8 mouse cellular contexts compared by ENCODE assay signal in the genomic region with DNA sequence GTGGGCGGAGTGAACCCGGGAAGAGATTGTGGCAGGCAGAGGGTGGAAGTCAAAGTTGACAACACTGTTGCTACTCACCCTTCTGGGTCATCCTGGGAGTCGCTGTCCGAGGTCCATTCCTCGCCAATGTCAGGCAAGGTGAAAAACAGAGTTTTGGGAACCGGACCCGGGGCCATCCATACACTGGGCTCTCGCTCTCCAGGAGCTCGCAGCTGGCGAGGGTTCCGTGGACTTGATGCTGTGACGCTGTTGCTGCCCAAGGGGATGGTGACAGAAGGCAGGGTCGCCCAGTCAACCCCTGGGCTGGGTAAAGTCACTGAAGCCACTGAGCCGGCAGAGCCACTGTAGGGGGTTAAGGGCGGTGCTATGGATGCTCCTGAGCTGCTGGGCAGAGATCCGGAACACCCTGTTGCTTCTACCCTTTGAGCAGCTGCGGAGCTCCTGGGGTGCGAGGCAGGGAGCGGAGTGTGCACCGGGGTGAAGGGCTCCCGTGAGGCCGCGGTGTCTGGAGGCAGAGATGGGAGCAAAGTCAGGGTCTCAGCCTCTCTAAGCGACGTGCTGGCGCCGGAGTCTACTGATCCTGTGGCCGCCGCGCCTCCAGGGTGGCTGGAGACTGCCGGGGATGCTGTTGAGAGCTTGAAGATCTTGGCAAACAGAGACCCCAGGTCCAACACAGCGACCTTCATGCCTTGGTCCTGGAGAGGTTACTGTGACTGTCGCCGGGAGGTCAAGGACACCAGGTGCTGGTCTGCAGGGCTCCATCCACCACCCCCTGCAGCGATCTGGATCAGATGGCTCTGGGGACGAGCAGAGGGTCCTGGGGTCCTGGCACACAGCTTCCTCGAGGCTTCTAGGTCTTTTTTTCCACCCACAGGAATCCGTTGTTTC. TPM values are rescaled to one million over a fixed set of nuclear protein-coding genes. Genes with fewer than 3 reads are reported as not detected.
A peak's percentile ranks its signal among the peaks of the same experiment; 100 is the strongest.
DNase-seq lines count a peak whose midpoint lies in the region; ATAC-seq lines count a peak whose summit lies in the region.

No protein-coding gene starts in this region.

- peaks cover 15% of the 10 kb centered on the region for H3K4me1 ChIP-seq in forebrain, embryonic 15.5 days
- H3K4me1 ChIP-seq in liver, embryonic 15.5 days (replicated peaks): no peaks in the 10 kb centered on the region

- peak overlapping the region; percentile 45 for H3K9ac ChIP-seq in forebrain, embryonic 15.5 days (replicated peaks)
- H3K9ac ChIP-seq in liver, embryonic 15.5 days: no peak overlapping the region

- ATAC-seq in forebrain, embryonic 15.5 days (replicated peaks): peak; percentile 67
- no peak for ATAC-seq in liver, embryonic 15.5 days (ENCODE audit: insufficient read depth)
- no peak for ATAC-seq in megakaryocyte, adult 5-6 weeks (ENCODE audit: poor library complexity, severe bottlenecking)

- no peak overlapping the region for H3K27ac ChIP-seq in forebrain, embryonic 15.5 days (replicated peaks)
- H3K27ac ChIP-seq in liver, embryonic 15.5 days (replicated peaks): no peak overlapping the region

- H3K27me3 ChIP-seq in forebrain, embryonic 15.5 days: no peaks in the 10 kb centered on the region
- H3K27me3 ChIP-seq in liver, embryonic 15.5 days: peaks cover 17% of the 10 kb centered on the region; the same call in 1 of the 2 replicates

- peak overlapping the region; percentile 74 for H3K4me2 ChIP-seq in forebrain, embryonic 15.5 days (replicated peaks)
- H3K4me2 ChIP-seq in liver, embryonic 15.5 days: peak overlapping the region; percentile 50

- H3K36me3 ChIP-seq in forebrain, embryonic 15.5 days: no peaks in the 10 kb centered on the region
- H3K36me3 ChIP-seq in liver, embryonic 15.5 days (replicated peaks): no peaks in the 10 kb centered on the region

- no peaks in the 10 kb centered on the region for H3K9me3 ChIP-seq in forebrain, embryonic 15.5 days
- H3K9me3 ChIP-seq in liver, embryonic 15.5 days (replicated peaks): no peaks in the 10 kb centered on the region

- H3K4me3 ChIP-seq in forebrain, embryonic 15.5 days: peak overlapping the region; percentile 39
- H3K4me3 ChIP-seq in liver, embryonic 15.5 days (replicated peaks): no peak overlapping the region

- 4% methylated on average over 38 of the region's 38 CpGs for WGBS in forebrain, embryonic 15.5 days
- WGBS in liver, embryonic 15.5 days (ENCODE audit: insufficient replicate concordance): 5% methylated on average over 38 of the region's 38 CpGs

- peak; percentile 13 to 22 for DNase-seq in cerebellum, postnatal 25 days
- no peak for DNase-seq in cerebellum, adult 9-11 months
- peak; percentile 28 for DNase-seq in ES-CJ7 (ENCODE audit: low read depth, low spot score)
- DNase-seq in thymus, postnatal 36 days: no peak
- DNase-seq in gastrocnemius, adult 8-10 months (ENCODE audit: low spot score in 2 of 2): no peak

RNA-seq across cellular contexts. Expression of a gene that starts 0.8 kb away (rescaled TPM):
- polyA plus RNA-seq in forebrain, embryonic 15.5 days (2015; fragmentation: Nextera tagmentation; extraction: Ambion mirVana): 4.5 and 5.1 TPM in 2 replicates
- polyA plus RNA-seq in liver, embryonic 15.5 days (2015; fragmentation: Nextera tagmentation; extraction: Ambion mirVana): 1.9 TPM in 2 replicates
- 1 to 10 TPM; 1.3 to 2.0 (median 1.6) TPM for total RNA-seq in gastrocnemius, adult 8-10 months (2022)
- 0.31 and 0.36 TPM in 2 replicates for total RNA-seq in megakaryocyte, adult 5-6 weeks (2015)
- total RNA-seq in megakaryocyte, adult 5-6 weeks (2017): 0.15 TPM in 1 of 2 replicates, not detected in the other

RNA-seq across cellular contexts. Expression of a gene that starts 29.6 kb away (rescaled TPM):
- 0.93 and 0.94 TPM in 2 replicates for polyA plus RNA-seq in forebrain, embryonic 15.5 days (2015; fragmentation: Nextera tagmentation; extraction: Ambion mirVana)
- polyA plus RNA-seq in liver, embryonic 15.5 days (2015; fragmentation: Nextera tagmentation; extraction: Ambion mirVana): 0.37 and 0.78 TPM in 2 replicates
- total RNA-seq in gastrocnemius, adult 8-10 months (2022): 1 to 10 TPM in 2 of 4 experiments, under 1 TPM in 2; 0.68 to 1.3 (median 0.91) TPM
- total RNA-seq in megakaryocyte, adult 5-6 weeks (2015): 1.8 and 2.2 TPM in 2 replicates
- total RNA-seq in megakaryocyte, adult 5-6 weeks (2017): 0.29 and 0.41 TPM in 2 replicates

RNA-seq across cellular contexts. Expression of a gene that starts 48.3 kb away (rescaled TPM):
- 0.56 and 0.68 TPM in 2 replicates for polyA plus RNA-seq in forebrain, embryonic 15.5 days (2015; fragmentation: Nextera tagmentation; extraction: Ambion mirVana)
- 5.1 and 5.3 TPM in 2 replicates for polyA plus RNA-seq in liver, embryonic 15.5 days (2015; fragmentation: Nextera tagmentation; extraction: Ambion mirVana)
- 1 to 10 TPM in 2 of 4 experiments, under 1 TPM in 2; 0.44 to 1.2 (median 0.85) TPM for total RNA-seq in gastrocnemius, adult 8-10 months (2022)
- 18.4 and 21.6 TPM in 2 replicates for total RNA-seq in megakaryocyte, adult 5-6 weeks (2015)
- 18.0 and 21.5 TPM in 2 replicates for total RNA-seq in megakaryocyte, adult 5-6 weeks (2017)

Comparison
In these comparisons a context has a peak if more than half of its experiments do, and no peak if none do; other contexts are left out.
1. DNase-seq: peak in cerebellum, postnatal 25 days (2 of 2) and ES-CJ7 (single experiment); none in cerebellum, adult 9-11 months (single experiment), thymus, postnatal 36 days (0 of 2) and gastrocnemius, adult 8-10 months (0 of 2).
2. RNA of a gene that starts 48.3 kb away (total RNA-seq): 18.0 to 21.6 TPM in megakaryocyte, adult 5-6 weeks; 0.44 to 1.2 TPM in gastrocnemius, adult 8-10 months; every median in the first group is over 4 times any median in the second.